ENCODE assay signal across 9 mouse cellular contexts in the genomic region with DNA sequence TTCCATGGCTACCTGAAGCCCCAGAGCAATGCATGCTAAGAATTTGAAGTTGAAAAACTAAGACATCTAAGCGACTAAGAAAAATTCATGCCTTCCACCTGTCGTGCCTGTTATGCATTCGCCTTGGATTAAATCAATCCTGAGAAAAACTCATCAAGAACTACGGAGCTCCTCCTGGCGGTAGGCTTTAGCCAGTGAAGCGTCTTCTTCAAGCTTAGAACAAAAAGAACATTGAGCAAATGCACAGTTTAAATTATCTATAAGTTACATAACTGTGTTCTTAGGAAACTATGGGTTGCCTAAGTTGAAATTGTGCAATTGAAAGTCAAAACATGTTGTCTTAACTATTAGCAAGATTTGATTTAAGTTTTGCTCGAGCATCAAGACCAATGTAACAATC.
A peak's percentile ranks its signal among the peaks of the same experiment; 100 is the strongest.
DNase-seq lines count a peak whose midpoint lies in the region; ATAC-seq and TF ChIP-seq lines count a peak whose summit lies in the region.
"Had no signal": no experiment of that assay in that cellular context is flagged by ENCODE, and none has a peak within 500 bp of the region (broad histone marks: within the 10 kb centered on the region; RNA-seq: fewer than 3 reads in every experiment).

No protein-coding gene starts in this region.

- peak; percentile 21 for DNase-seq in midbrain, embryonic 10.5 days (ENCODE audit: low spot score)
- peak; percentile 37 for DNase-seq in brain, embryonic 18.5 days (ENCODE audit: low read depth, low spot score)
- peak; percentile 77 for DNase-seq in embryonic facial prominence, embryonic 11.5 days (ENCODE audit: low spot score)
- peak; percentile 52 to 70 for DNase-seq in layer of hippocampus, adult 2 months (ENCODE audit: low spot score in 2 of 2)
- peak; percentile 79 for DNase-seq in retina, embryonic 14.5 days (ENCODE audit: low spot score)

- no peaks in the 10 kb centered on the region for H3K9me3 ChIP-seq in midbrain, embryonic 10.5 days (replicated peaks)
- H3K9me3 ChIP-seq in midbrain, embryonic 15.5 days, result no peaks in the 10 kb centered on the region
- H3K9me3 ChIP-seq in embryonic facial prominence, embryonic 11.5 days (replicated peaks; ENCODE audit: control insufficient read depth, low read length), result no peaks in the 10 kb centered on the region
- H3K9me3 ChIP-seq: liver, embryonic 15.5 days; stomach, embryonic 15.5 days had no signal

- H3K36me3 ChIP-seq in midbrain, embryonic 10.5 days, result no peaks in the 10 kb centered on the region
- H3K36me3 ChIP-seq in midbrain, embryonic 15.5 days (replicated peaks), result no peaks in the 10 kb centered on the region
- H3K36me3 ChIP-seq in embryonic facial prominence, embryonic 11.5 days (replicated peaks; ENCODE audit: control insufficient read depth, insufficient read depth, low read depth, low read length), result no peaks in the 10 kb centered on the region
- H3K36me3 ChIP-seq: liver, embryonic 15.5 days; stomach, embryonic 15.5 days had no signal

- peak; percentile 84 for TF ChIP-seq CTCF in layer of hippocampus, adult 2 months (conservative IDR thresholded peaks at IDR 0.05)

- H3K27me3 ChIP-seq in midbrain, embryonic 10.5 days (ENCODE audit: low read depth, poor library complexity, severe bottlenecking), result no peaks in the 10 kb centered on the region
- no peaks in the 10 kb centered on the region for H3K27me3 ChIP-seq in midbrain, embryonic 15.5 days (replicated peaks)
- H3K27me3 ChIP-seq in embryonic facial prominence, embryonic 11.5 days (ENCODE audit: control insufficient read depth, insufficient read depth, low read length), result no peaks in the 10 kb centered on the region
- H3K27me3 ChIP-seq: liver, embryonic 15.5 days; stomach, embryonic 15.5 days had no signal

- WGBS in midbrain, embryonic 10.5 days, result 31% methylated on average over 7 of the region's 7 CpGs
- 21% methylated on average over 7 of the region's 7 CpGs for WGBS in midbrain, embryonic 15.5 days
- WGBS in embryonic facial prominence, embryonic 11.5 days, result 25% methylated on average over 7 of the region's 7 CpGs

- ATAC-seq in midbrain, embryonic 15.5 days (replicated peaks), result no peak; the same call in 1 of the 2 replicates
- no peak for ATAC-seq in embryonic facial prominence, embryonic 11.5 days (replicated peaks; ENCODE audit: insufficient number of reproducible peaks, low FRiP score, low TSS enrichment, low read depth)
- no peak for ATAC-seq in inflammation-experienced regulatory T-cells, adult 6 months

- H3K4me2 ChIP-seq in midbrain, embryonic 15.5 days, result no peak overlapping the region
- no peak overlapping the region for H3K4me2 ChIP-seq in embryonic facial prominence, embryonic 11.5 days (ENCODE audit: low read depth, low read length)
- H3K4me2 ChIP-seq: liver, embryonic 15.5 days; stomach, embryonic 15.5 days had no signal

- no peak overlapping the region for H3K27ac ChIP-seq in midbrain, embryonic 10.5 days (replicated peaks)
- no peak overlapping the region for H3K27ac ChIP-seq in midbrain, embryonic 15.5 days
- no peak overlapping the region for H3K27ac ChIP-seq in embryonic facial prominence, embryonic 11.5 days (replicated peaks; ENCODE audit: low read depth, low read length)
- no peak overlapping the region for H3K27ac ChIP-seq in layer of hippocampus, adult 2 months
- H3K27ac ChIP-seq: liver, embryonic 15.5 days; stomach, embryonic 15.5 days had no signal

- H3K4me3 ChIP-seq in midbrain, embryonic 10.5 days, result no peak overlapping the region
- no peak overlapping the region for H3K4me3 ChIP-seq in midbrain, embryonic 15.5 days
- no peak overlapping the region for H3K4me3 ChIP-seq in embryonic facial prominence, embryonic 11.5 days (ENCODE audit: low read depth, low read length)
- H3K4me3 ChIP-seq in layer of hippocampus, adult 2 months, result no peak overlapping the region
- H3K4me3 ChIP-seq: liver, embryonic 15.5 days; stomach, embryonic 15.5 days had no signal

- no peaks in the 10 kb centered on the region for H3K4me1 ChIP-seq in midbrain, embryonic 10.5 days
- peaks cover 3% of the 10 kb centered on the region for H3K4me1 ChIP-seq in midbrain, embryonic 15.5 days
- H3K4me1 ChIP-seq in embryonic facial prominence, embryonic 11.5 days (ENCODE audit: control insufficient read depth, insufficient read depth, low read length), result no peaks in the 10 kb centered on the region
- H3K4me1 ChIP-seq: liver, embryonic 15.5 days; stomach, embryonic 15.5 days had no signal

- no peak overlapping the region for H3K9ac ChIP-seq in midbrain, embryonic 15.5 days
- H3K9ac ChIP-seq in embryonic facial prominence, embryonic 11.5 days (replicated peaks; ENCODE audit: low read length), result no peak overlapping the region
- H3K9ac ChIP-seq: liver, embryonic 15.5 days; stomach, embryonic 15.5 days had no signal

Comparison
In these comparisons a context has a peak if more than half of its experiments do, and no peak if none do; other contexts are left out.
1. DNase-seq: peak in every context shown above with its lines; median percentile 79 in retina, embryonic 14.5 days; 77 in embryonic facial prominence, embryonic 11.5 days; 61 in layer of hippocampus, adult 2 months; 37 in brain, embryonic 18.5 days; 21 in midbrain, embryonic 10.5 days.